Mouse (Mus musculus) ovary, postnatal 14 days (tissue): ENCODE data around the gene Elmod1.

Experiments used
- DNase-seq: peaks from one replicate; pipeline ENCODE4 v3.0.0; 2022; ENCODE audit warnings: low spot score

Gene Elmod1

DNA sequence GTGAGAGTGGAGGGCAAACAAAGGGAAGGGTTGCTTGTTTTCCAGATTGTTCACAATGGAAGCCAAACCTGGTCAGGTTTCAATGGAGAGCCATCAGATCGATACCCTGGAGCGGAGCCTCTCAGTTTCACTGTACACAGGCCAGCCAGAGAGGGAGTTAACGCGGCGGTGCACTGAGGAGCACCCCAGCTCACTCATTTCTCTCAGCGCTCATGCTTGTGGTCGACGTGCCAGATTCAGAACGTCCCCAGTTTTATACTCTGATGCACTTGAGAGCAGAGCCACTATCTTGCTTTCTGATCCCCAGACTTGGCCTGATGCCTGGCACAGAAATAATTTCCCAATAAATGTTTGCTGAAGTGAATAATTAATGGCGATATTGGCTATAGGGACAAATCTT is 68.3 kb downstream of the Elmod1 start:
- no peak for DNase-seq

DNA sequence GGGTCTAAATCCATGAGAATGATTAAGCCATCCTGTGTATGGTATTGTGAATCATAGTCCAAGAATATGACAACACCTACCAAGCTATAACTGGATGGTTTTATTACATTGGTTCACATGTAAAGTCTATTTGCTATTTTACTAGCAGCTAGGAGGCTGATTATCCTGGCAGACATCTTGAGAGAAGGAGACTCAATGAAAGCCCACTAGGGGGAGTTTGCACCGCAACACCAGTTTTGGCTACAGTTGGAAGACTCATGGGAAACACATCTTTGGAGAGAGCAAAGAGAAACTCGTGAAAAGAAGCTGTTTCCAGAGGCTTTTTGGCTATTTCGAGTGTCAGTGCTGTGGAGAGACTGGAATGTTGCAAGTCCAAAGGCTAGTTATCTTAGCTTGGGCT is 69.7 kb downstream of the Elmod1 start:
- no peak for DNase-seq

DNA sequence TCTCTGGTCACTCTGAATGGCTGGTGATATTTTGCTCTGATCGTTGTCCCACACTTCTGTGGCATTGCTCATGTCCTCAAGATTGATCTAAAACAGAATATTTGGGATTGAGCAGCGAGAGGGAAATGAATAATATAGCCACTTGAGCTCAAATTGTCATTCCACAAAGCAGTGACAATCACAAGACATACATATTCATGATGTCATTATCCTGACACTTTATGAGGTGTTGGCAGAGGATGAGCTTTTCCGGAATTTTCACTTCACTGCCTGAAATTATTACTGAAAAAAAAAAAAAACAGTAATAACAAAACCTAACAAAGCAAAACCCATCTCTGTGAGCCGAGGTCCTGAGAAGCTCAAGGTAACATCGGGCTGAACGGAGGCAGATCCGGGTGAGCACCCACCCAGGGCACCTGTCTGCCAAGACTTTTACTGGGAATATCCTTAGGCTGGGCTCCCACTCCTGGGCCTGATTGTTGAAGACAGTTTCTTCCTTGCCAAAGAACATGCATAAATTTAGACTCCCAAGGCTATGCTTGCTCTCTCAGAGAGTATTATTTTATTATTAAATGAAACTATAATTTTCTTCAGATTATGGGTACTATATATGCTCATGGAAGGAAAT is 71.8 kb downstream of the Elmod1 start:
- DNase-seq: no peak

DNA sequence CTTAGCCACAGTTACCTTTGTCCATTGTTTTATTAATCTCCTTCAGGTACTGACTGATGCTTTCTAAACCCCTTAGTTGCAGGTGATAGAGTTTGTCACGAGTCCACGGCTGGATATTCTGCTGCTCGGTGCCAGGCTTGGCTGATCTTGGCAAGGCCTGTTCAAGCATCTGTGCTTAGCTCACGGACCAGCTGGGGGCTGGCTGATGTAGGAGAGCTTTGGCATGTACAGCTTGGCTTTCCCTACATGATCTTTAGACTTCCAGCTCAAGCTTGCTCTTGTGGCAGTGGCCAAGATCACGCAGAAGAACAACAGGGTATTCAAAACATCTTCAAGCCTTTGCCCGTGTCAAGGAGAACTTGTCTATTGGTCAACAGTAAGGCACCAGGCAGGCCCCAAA is 75.3 kb downstream of the Elmod1 start:
- DNase-seq: no peak

DNA sequence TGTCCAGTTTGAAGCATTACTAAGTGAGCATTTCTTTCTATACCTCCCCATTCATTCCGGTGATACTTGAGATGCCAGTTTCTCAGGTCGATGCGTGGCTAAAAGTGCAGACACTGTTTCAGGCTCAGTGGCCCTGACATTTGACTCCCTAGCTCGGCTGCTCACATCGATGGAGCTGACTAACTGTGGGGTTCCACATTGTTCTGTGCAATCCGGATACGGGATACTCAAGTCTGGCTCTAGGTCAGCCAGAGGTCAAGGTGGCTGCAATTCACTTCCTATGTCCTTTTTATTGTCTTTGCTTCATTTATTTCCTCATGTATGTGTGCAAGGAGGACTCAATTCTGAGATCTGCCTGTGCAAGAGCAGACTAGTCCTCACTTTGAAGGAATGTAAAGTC is 79.3 kb downstream of the Elmod1 start:
- no peak for DNase-seq

DNA sequence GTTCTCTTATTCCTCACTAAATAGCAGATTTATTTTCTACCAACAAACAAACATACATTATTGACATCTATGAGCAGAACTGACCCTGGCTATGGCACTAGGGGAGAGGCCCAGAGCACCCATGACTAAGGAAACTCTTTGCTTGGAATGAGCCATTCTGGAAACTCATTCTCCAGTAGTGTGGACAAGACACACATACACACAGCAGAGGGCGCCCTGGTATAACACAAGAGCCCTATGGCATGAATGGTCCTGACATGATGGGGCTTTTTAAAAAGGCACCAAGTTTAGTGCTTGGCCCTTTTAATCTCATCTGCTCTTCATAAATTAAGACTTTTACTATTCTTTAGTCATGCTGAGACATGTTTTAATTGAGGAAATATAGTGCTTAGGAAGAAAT is 85.0 kb downstream of the Elmod1 start:
- DNase-seq: peak; percentile 43

DNA sequence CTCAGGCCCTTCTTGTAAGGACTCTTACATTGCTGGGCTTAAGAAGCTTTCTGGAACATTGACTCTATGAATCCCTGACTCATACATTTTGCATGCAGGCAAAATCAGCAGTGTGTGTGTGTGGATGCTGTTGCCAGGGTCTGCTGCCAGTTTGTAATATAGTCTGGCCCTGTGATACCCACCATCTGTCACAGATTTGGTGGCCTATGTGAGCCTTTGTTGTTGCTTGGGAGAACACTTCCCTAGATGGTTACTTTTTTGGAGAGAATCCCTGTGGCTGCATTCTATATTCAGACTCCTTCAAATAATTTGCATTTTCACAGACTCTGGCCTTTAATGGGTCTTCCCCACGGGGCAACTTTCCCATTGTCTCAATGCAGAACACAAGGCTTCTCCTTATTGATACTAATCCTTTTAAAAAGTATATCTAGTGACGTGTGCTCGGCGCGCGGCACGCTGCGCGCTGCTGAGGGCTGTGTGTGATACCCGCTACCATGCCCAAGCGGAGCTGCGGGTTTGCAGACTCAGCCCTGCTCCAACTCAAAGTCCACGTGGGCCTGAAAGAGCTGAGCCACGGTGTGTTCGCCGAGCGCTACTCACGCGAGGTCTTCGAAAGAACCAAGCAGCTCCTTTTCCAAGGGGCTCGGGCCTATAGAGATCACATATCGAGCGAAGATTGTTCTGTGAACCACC is 91.4 kb downstream of the Elmod1 start:
- DNase-seq: no peak

DNA sequence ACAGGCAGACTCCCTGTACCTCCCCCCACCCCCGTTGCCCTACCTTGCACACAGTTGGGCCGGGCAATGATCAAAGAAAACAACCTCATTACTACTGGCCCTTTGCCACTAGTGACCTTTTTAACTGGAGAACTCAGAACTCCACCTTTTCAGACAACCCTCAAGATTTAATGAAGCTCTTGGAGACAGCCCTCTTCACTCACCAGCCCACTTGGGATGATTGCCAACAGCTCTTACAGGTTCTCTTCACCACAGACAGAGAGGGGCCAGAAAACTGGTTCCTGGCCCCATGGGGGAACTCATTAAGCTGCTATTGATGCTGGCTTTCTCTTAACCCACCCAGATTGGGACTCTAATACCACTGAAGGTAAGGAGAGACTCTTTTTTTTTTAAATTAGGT is 97.7 kb downstream of the Elmod1 start:
- no peak for DNase-seq

DNA sequence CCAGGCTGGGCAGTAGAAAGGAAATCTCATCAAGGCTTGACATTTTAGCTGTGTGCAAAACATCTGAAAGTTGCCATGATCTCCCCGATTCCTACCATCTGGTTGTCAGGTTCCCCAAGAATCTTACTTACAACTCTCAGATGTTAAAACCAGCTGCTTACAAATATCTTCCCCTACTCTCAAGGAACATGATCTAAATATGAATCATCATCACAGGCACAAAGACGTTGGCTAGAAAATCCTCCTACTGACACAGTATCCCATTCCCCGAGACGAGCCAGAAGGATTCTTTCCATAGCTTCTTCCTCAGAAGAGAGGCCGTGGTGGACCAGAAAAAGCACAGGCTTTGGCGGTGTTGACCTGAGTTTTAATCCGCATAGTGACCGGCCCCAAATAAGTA is 101.9 kb downstream of the Elmod1 start:
- DNase-seq: no peak
